Mouse (Mus musculus) Muller cell, postnatal 12 days (primary cell): ENCODE measurements around the gene Ube2q1.
"Not testable (repeated sequence)": the region's sequence is repeated elsewhere in the genome, so short reads cannot be mapped to it uniquely, and the experiment has no call there.

Source experiments
- DNase-seq: peaks from one replicate; pipeline ENCODE4 v3.0.0-alpha.2; 2015; ENCODE audit errors: inconsistent ontology term

Ube2q1 gene

GRCm38 (mm10) chr3:89786275-89786674 is 12.9 kb downstream of the Ube2q1 start:
- no peak for DNase-seq

GRCm38 (mm10) chr3:89788680-89789352 is 15.4 kb downstream of the Ube2q1 start:
- no peak for DNase-seq

- no peak for DNase-seq
Measured at GRCm38 (mm10) chr3:89794616-89795015, 21.2 kb downstream of the Ube2q1 start.

- peak; percentile 70 for DNase-seq
Measured at GRCm38 (mm10) chr3:89795746-89796145, 22.3 kb downstream of the Ube2q1 start.

- DNase-seq = no peak
Measured at GRCm38 (mm10) chr3:89796358-89796757, 22.9 kb downstream of the Ube2q1 start.

GRCm38 (mm10) chr3:89798518-89798917 is 25.1 kb downstream of the Ube2q1 start:
- DNase-seq = no peak

GRCm38 (mm10) chr3:89799476-89799875 is 26.1 kb downstream of the Ube2q1 start:
- no peak for DNase-seq

GRCm38 (mm10) chr3:89800078-89800477 is 26.7 kb downstream of the Ube2q1 start:
- not testable (repeated sequence) for DNase-seq

GRCm38 (mm10) chr3:89800774-89801506 is 27.5 kb downstream of the Ube2q1 start:
- no peak for DNase-seq

- DNase-seq = no peak
Measured at GRCm38 (mm10) chr3:89801507-89801847, 28.1 kb downstream of the Ube2q1 start.

- no peak for DNase-seq
Measured at GRCm38 (mm10) chr3:89802876-89803275, 29.5 kb downstream of the Ube2q1 start.

GRCm38 (mm10) chr3:89805179-89805578 is 31.8 kb downstream of the Ube2q1 start:
- no peak for DNase-seq

GRCm38 (mm10) chr3:89806751-89807150 is 33.3 kb downstream of the Ube2q1 start:
- DNase-seq = no peak

GRCm38 (mm10) chr3:89807171-89807570 is 33.8 kb downstream of the Ube2q1 start:
- DNase-seq = no peak

GRCm38 (mm10) chr3:89807881-89808280 is 34.5 kb downstream of the Ube2q1 start:
- no peak for DNase-seq

GRCm38 (mm10) chr3:89808638-89809037 is 35.2 kb downstream of the Ube2q1 start:
- DNase-seq = no peak

- DNase-seq = no peak
Measured at GRCm38 (mm10) chr3:89810841-89811240, 37.4 kb downstream of the Ube2q1 start.

GRCm38 (mm10) chr3:89812166-89812565 is 38.8 kb downstream of the Ube2q1 start:
- no peak for DNase-seq

- no peak for DNase-seq
Measured at GRCm38 (mm10) chr3:89814051-89814450, 40.6 kb downstream of the Ube2q1 start.

GRCm38 (mm10) chr3:89817056-89817455 is 43.6 kb downstream of the Ube2q1 start:
- DNase-seq = no peak

- no peak for DNase-seq
Measured at GRCm38 (mm10) chr3:89818605-89819004, 45.2 kb downstream of the Ube2q1 start.

- DNase-seq = no peak
Measured at GRCm38 (mm10) chr3:89819897-89820296, 46.5 kb downstream of the Ube2q1 start.

GRCm38 (mm10) chr3:89820311-89821095 is 47.1 kb downstream of the Ube2q1 start:
- DNase-seq = no peak
